Mouse (Mus musculus) limb, embryonic 13.5 days (tissue): ENCODE measurements around the gene Prr15l. TPM values are rescaled to one million over a fixed set of nuclear protein-coding genes. Genes with fewer than 3 reads are reported as not detected.

Experiments used
- ATAC-seq: fragments of 200-750 bp; cut with Nextera tagmentation; 2 replicates; pipeline ENCODE4 v1.8.0; 2017; ENCODE audit warnings: low read depth, moderate number of reproducible peaks, moderate TSS enrichment; ENCODE audit not compliant: low FRiP score
- H3K27ac ChIP-seq: fragments of 300-500 bp; sonication (generic); 2 replicates; pipeline ENCODE4 v1.5.1; 2015; ENCODE audit warnings: inconsistent platforms, mild to moderate bottlenecking, moderate library complexity
- H3K27me3 ChIP-seq: fragments of 300-500 bp; sonication (generic); 2 replicates; pipeline ENCODE4 v1.6.1; 2015; ENCODE audit warnings: mild to moderate bottlenecking, inconsistent platforms
- H3K36me3 ChIP-seq: fragments of 300-500 bp; sonication (generic); 2 replicates; pipeline ENCODE4 v1.6.1; 2015; ENCODE audit warnings: inconsistent platforms, mild to moderate bottlenecking, moderate library complexity
- H3K4me1 ChIP-seq: fragments of 300-500 bp; sonication (generic); 2 replicates; pipeline ENCODE4 v1.6.1; 2015; ENCODE audit warnings: inconsistent platforms
- H3K4me2 ChIP-seq: fragments of 300-500 bp; sonication (generic); replicated peaks from 2 replicates; pipeline ENCODE4 v1.6.1; 2015; ENCODE audit warnings: inconsistent platforms, mild to moderate bottlenecking, moderate library complexity
- H3K4me3 ChIP-seq: fragments of 300-500 bp; sonication (generic); 2 replicates; pipeline ENCODE4 v1.5.1; 2015; ENCODE audit warnings: moderate library complexity, mild to moderate bottlenecking, inconsistent platforms
- H3K9ac ChIP-seq: fragments of 300-500 bp; sonication (generic); 2 replicates; pipeline ENCODE4 v1.6.1; 2015; ENCODE audit warnings: mild to moderate bottlenecking, inconsistent platforms
- H3K9me3 ChIP-seq: fragments of 300-500 bp; sonication (generic); 2 replicates; pipeline ENCODE4 v1.6.1; 2016; ENCODE audit warnings: inconsistent platforms
- WGBS: fragments of 180-500 bp; shearing (Covaris S2); methylation state at CpG from one replicate; pipeline ENCODE4 v1.1.7; 2015; 5-methylcytosine and 5-hydroxymethylcytosine counted together
- polyA plus RNA-seq: library from polyadenylated mRNA; unstranded; fragments of >200 nt; fragmentation: Nextera tagmentation; extraction: Ambion mirVana; gene quantifications from 2 replicates; pipeline ENCODE4 v1.2.1, GENCODE M21; 2015

Prr15l gene
- polyA plus RNA-seq, 1 experiment from 2014 or later = 0.97 TPM

GRCm38 (mm10) chr11:96956009-96956724, 28.3 kb downstream of the Prr15l start:
- Histone ChIP-seq H3K27ac (no peak overlapping the region), H3K4me2 (no peak overlapping the region), H3K9me3 (no peaks in the 10 kb centered on the region), H3K4me1 (no peaks in the 10 kb centered on the region), H3K4me3 (no peak overlapping the region), H3K9ac (no peak overlapping the region), H3K27me3 (no peaks in the 10 kb centered on the region), H3K36me3 (peaks cover 95% of the 10 kb centered on the region)
- WGBS = 45% methylated on average over 16 of the region's 20 CpGs
- ATAC-seq = no peak; the same call in 1 of the 2 replicates

GRCm38 (mm10) chr11:96957061-96957805, 29.3 kb downstream of the Prr15l start:
- Histone ChIP-seq H3K36me3 (peaks cover 94% of the 10 kb centered on the region), H3K4me3 (no peak overlapping the region), H3K4me1 (no peaks in the 10 kb centered on the region), H3K27ac (no peak overlapping the region; the same call in 1 of the 2 replicates), H3K27me3 (no peaks in the 10 kb centered on the region), H3K9me3 (no peaks in the 10 kb centered on the region), H3K9ac (no peak overlapping the region), H3K4me2 (no peak overlapping the region)
- ATAC-seq = no peak
- WGBS = 89% methylated on average over 10 of the region's 10 CpGs

GRCm38 (mm10) chr11:96963580-96963979, 35.7 kb downstream of the Prr15l start:
- no peaks in the 10 kb centered on the region for H3K9me3 ChIP-seq
- H3K4me2 ChIP-seq = no peak overlapping the region
- no peak overlapping the region for H3K4me3 ChIP-seq
- H3K9ac ChIP-seq = no peak overlapping the region
- peak; percentile 82; the same call in 1 of the 2 replicates for ATAC-seq
- peaks cover 4% of the 10 kb centered on the region; the same call in 1 of the 2 replicates for H3K4me1 ChIP-seq
- H3K27ac ChIP-seq = no peak overlapping the region
- no peaks in the 10 kb centered on the region for H3K27me3 ChIP-seq
- H3K36me3 ChIP-seq = peaks cover 45% of the 10 kb centered on the region
- 14% methylated on average over 8 of the region's 8 CpGs for WGBS

GRCm38 (mm10) chr11:96966172-96966571, 38.3 kb downstream of the Prr15l start:
- Histone ChIP-seq H3K27ac (no peak overlapping the region), H3K4me1 (peaks cover 17% of the 10 kb centered on the region), H3K27me3 (no peaks in the 10 kb centered on the region), H3K9me3 (no peaks in the 10 kb centered on the region), H3K9ac (no peak overlapping the region), H3K4me3 (no peak overlapping the region), H3K36me3 (peaks cover 20% of the 10 kb centered on the region), H3K4me2 (no peak overlapping the region)
- 89% methylated on average over 3 of the region's 3 CpGs for WGBS
- no peak for ATAC-seq

- 87% methylated on average over 13 of the region's 13 CpGs for WGBS
- Histone ChIP-seq H3K4me2 (0 out of 2 replicates have a peak overlapping the region, but pooled peaks have one; percentile 4), H3K4me3 (no peak overlapping the region), H3K4me1 (peaks cover 21% of the 10 kb centered on the region), H3K27me3 (no peaks in the 10 kb centered on the region), H3K9me3 (no peaks in the 10 kb centered on the region), H3K9ac (no peak overlapping the region; the same call in 1 of the 2 replicates), H3K27ac (no peak overlapping the region), H3K36me3 (peaks cover 11% of the 10 kb centered on the region)
- ATAC-seq = no peak
These were observed 39.1 kb downstream of the Prr15l start for GRCm38 (mm10) chr11:96966914-96967543.

- Histone ChIP-seq H3K36me3 (peaks cover 5% of the 10 kb centered on the region), H3K27ac (0 out of 2 replicates have a peak overlapping the region, but pooled peaks have one; percentile 33), H3K27me3 (no peaks in the 10 kb centered on the region), H3K9ac (peak overlapping the region; percentile 2; the same call in 1 of the 2 replicates), H3K4me1 (peaks cover 21% of the 10 kb centered on the region), H3K9me3 (no peaks in the 10 kb centered on the region), H3K4me3 (no peak overlapping the region), H3K4me2 (no peak overlapping the region)
- WGBS = 83% methylated on average over 11 of the region's 11 CpGs
- no peak for ATAC-seq
These were observed 39.8 kb downstream of the Prr15l start for GRCm38 (mm10) chr11:96967544-96968269.

- Histone ChIP-seq H3K4me3 (no peak overlapping the region), H3K9ac (0 out of 2 replicates have a peak overlapping the region, but pooled peaks have one; percentile 2), H3K27me3 (no peaks in the 10 kb centered on the region), H3K4me1 (peaks cover 19% of the 10 kb centered on the region), H3K27ac (no peak overlapping the region), H3K36me3 (no peaks in the 10 kb centered on the region), H3K4me2 (no peak overlapping the region), H3K9me3 (no peaks in the 10 kb centered on the region)
- no peak for ATAC-seq
- WGBS = 58% methylated on average over 6 of the region's 6 CpGs
These were observed 40.6 kb downstream of the Prr15l start for GRCm38 (mm10) chr11:96968476-96968875.

GRCm38 (mm10) chr11:96969280-96969722, 41.4 kb downstream of the Prr15l start:
- no peak for ATAC-seq
- peak overlapping the region; percentile 80 for H3K27ac ChIP-seq
- no peaks in the 10 kb centered on the region for H3K27me3 ChIP-seq
- H3K36me3 ChIP-seq = no peaks in the 10 kb centered on the region
- H3K9ac ChIP-seq = no peak overlapping the region; the same call in 1 of the 2 replicates
- no peak overlapping the region for H3K4me3 ChIP-seq
- no peaks in the 10 kb centered on the region for H3K9me3 ChIP-seq
- H3K4me2 ChIP-seq = no peak overlapping the region
- peaks cover 17% of the 10 kb centered on the region for H3K4me1 ChIP-seq
- WGBS = 72% methylated on average over 5 of the region's 5 CpGs

GRCm38 (mm10) chr11:96969746-96970145, 41.8 kb downstream of the Prr15l start:
- Histone ChIP-seq H3K4me1 (peaks cover 17% of the 10 kb centered on the region), H3K9ac (peak overlapping the region; percentile 46), H3K4me2 (no peak overlapping the region), H3K36me3 (no peaks in the 10 kb centered on the region), H3K27me3 (no peaks in the 10 kb centered on the region), H3K4me3 (no peak overlapping the region), H3K27ac (peak overlapping the region; percentile 80), H3K9me3 (no peaks in the 10 kb centered on the region)
- WGBS = 38% methylated on average over 1 of the region's 1 CpGs
- ATAC-seq = peak; percentile 38; the same call in 1 of the 2 replicates

- ATAC-seq = no peak
- no peaks in the 10 kb centered on the region for H3K27me3 ChIP-seq
- 64% methylated on average over 3 of the region's 3 CpGs for WGBS
- peaks cover 20% of the 10 kb centered on the region for H3K4me1 ChIP-seq
- H3K4me2 ChIP-seq = no peak overlapping the region
- peak overlapping the region; percentile 46 for H3K9ac ChIP-seq
- no peaks in the 10 kb centered on the region for H3K36me3 ChIP-seq
- H3K9me3 ChIP-seq = no peaks in the 10 kb centered on the region
- peak overlapping the region; percentile 80 for H3K27ac ChIP-seq
- no peak overlapping the region for H3K4me3 ChIP-seq
These were observed 42.4 kb downstream of the Prr15l start for GRCm38 (mm10) chr11:96970341-96970740.

GRCm38 (mm10) chr11:96972906-96973305, 45.0 kb downstream of the Prr15l start:
- Histone ChIP-seq H3K27ac (no peak overlapping the region; the same call in 1 of the 2 replicates), H3K9me3 (no peaks in the 10 kb centered on the region), H3K9ac (no peak overlapping the region), H3K27me3 (no peaks in the 10 kb centered on the region), H3K4me3 (no peak overlapping the region), H3K4me2 (no peak overlapping the region), H3K4me1 (peaks cover 33% of the 10 kb centered on the region), H3K36me3 (no peaks in the 10 kb centered on the region)
- no peak for ATAC-seq
- 76% methylated on average over 5 of the region's 5 CpGs for WGBS
